Mouse (Mus musculus) CH12.LX (cell line): Measurements from ENCODE around the gene Psmd3. TPM values are rescaled to one million over a fixed set of nuclear protein-coding genes. Genes with fewer than 3 reads are reported as not detected.
A peak's percentile ranks its signal among the peaks of the same experiment; 100 is the strongest.

Experiments
- DNase-seq: peaks from one replicate; pipeline ENCODE4 v3.0.0-alpha.2; 2013; ENCODE audit errors: extremely low read depth
- H3K27ac ChIP-seq: 2 replicates; pipeline ENCODE4 v1.5.1; 2012; ENCODE audit warnings: low read depth, mild to moderate bottlenecking, control low read depth, moderate library complexity; ENCODE audit not compliant: insufficient read depth
- H3K27me3 ChIP-seq: replicated peaks from 2 replicates; pipeline ENCODE3; 2012; ENCODE audit warnings: inconsistent platforms
- H3K36me3 ChIP-seq, 2 experiments: replicated peaks in 1 of 2; 2 replicates each; pipeline versions ENCODE3 to v1.6.1; 2012; ENCODE audit warnings: inconsistent platforms in 1 of 2, low read length in 1 of 2, mild to moderate bottlenecking in 1 of 2, mixed read lengths in 1 of 2, moderate library complexity in 1 of 2; ENCODE audit not compliant: control insufficient read depth in 1 of 2, insufficient read depth in 1 of 2
- H3K4me1 ChIP-seq, 2 experiments: 2 replicates each; pipeline ENCODE4 v1.6.1; 2012; ENCODE audit warnings: inconsistent platforms in 1 of 2, moderate library complexity in 1 of 2; ENCODE audit not compliant: insufficient read depth in 2 of 2, control insufficient read depth in 1 of 2
- H3K4me2 ChIP-seq: 2 replicates; pipeline ENCODE4 v1.6.1; 2012; ENCODE audit warnings: low read depth, mild to moderate bottlenecking, control low read depth; ENCODE audit not compliant: poor library complexity, insufficient read depth, severe bottlenecking
- H3K4me3 ChIP-seq, 3 experiments: fragments of 150-350 bp in 1 of 3; sonication (generic) in 1 of 3; replicated peaks in 1 of 3; 2 replicates each; pipeline versions ENCODE3 to v1.5.1; 2011 to 2012; ENCODE audit warnings: low read depth in 2 of 3, low read length in 2 of 3, mild to moderate bottlenecking in 2 of 3, moderate library complexity in 2 of 3, control low read depth in 1 of 3, improper control_type of control experiment in 1 of 3, inconsistent platforms in 1 of 3, mixed read lengths in 1 of 3; ENCODE audit not compliant: poor library complexity in 1 of 3
- H3K79me2 ChIP-seq: replicated peaks from 2 replicates; pipeline ENCODE4 v1.6.1; 2012; ENCODE audit warnings: mild to moderate bottlenecking, moderate library complexity; ENCODE audit not compliant: control insufficient read depth, poor library complexity, insufficient read depth, severe bottlenecking; ENCODE audit errors: extremely low read depth
- H3K9ac ChIP-seq: 2 replicates; pipeline ENCODE4 v1.6.1; 2012; ENCODE audit warnings: low read depth, mild to moderate bottlenecking, control low read depth, moderate library complexity; ENCODE audit not compliant: insufficient read depth
- H3K9me3 ChIP-seq: replicated peaks from 2 replicates; pipeline ENCODE3; 2012; ENCODE audit warnings: low read length, inconsistent platforms, mixed read lengths
- BHLHE40 ChIP-seq: IDR thresholded peaks from 2 replicates; pipeline ENCODE4 v1.6.1; 2011; ENCODE audit warnings: mild to moderate bottlenecking, low read depth, low read length, improper control_type of control experiment
- CHD2 ChIP-seq: IDR thresholded peaks from 2 replicates; pipeline ENCODE4 v1.6.1; 2011; ENCODE audit warnings: low read length, improper control_type of control experiment
- CTCF ChIP-seq, 2 experiments: IDR thresholded peaks in 1 of 2; conservative IDR thresholded peaks in 1 of 2; 2 replicates each; pipeline ENCODE4 v1.5.1; 2011 to 2012; ENCODE audit warnings: low read depth in 2 of 2, low read length in 2 of 2, improper control_type of control experiment in 1 of 2, inconsistent platforms in 1 of 2, mild to moderate bottlenecking in 1 of 2, moderate library complexity in 1 of 2
- E2F4 ChIP-seq: IDR thresholded peaks from 2 replicates; pipeline ENCODE4 v1.6.1; 2011; ENCODE audit warnings: low read depth, low read length, improper control_type of control experiment; ENCODE audit not compliant: insufficient replicate concordance
- ELF1 ChIP-seq: IDR thresholded peaks from 2 replicates; pipeline ENCODE4 v1.6.1; 2014; ENCODE audit warnings: low read depth, mild to moderate bottlenecking, inconsistent platforms, low read length, improper control_type of control experiment
- ETS1 ChIP-seq: conservative IDR thresholded peaks from 2 replicates; pipeline ENCODE4 v1.6.1; 2012; ENCODE audit warnings: low read depth, mild to moderate bottlenecking, inconsistent platforms, low read length, improper control_type of control experiment, moderate library complexity
- HCFC1 ChIP-seq: IDR thresholded peaks from 2 replicates; pipeline ENCODE4 v1.6.1; 2012; ENCODE audit warnings: low read depth, mild to moderate bottlenecking, inconsistent platforms, low read length, improper control_type of control experiment
- JUN ChIP-seq: IDR thresholded peaks from 2 replicates; pipeline ENCODE4 v1.6.1; 2011; ENCODE audit warnings: low read depth, mild to moderate bottlenecking, low read length, improper control_type of control experiment, moderate library complexity; ENCODE audit not compliant: insufficient read depth
- MAZ ChIP-seq: IDR thresholded peaks from 2 replicates; pipeline ENCODE4 v1.6.1; 2012; ENCODE audit warnings: low read depth, mild to moderate bottlenecking, inconsistent platforms, low read length, improper control_type of control experiment, moderate library complexity
- MYC ChIP-seq: IDR thresholded peaks from 2 replicates; pipeline ENCODE4 v1.6.1; 2011; ENCODE audit warnings: low read depth, mild to moderate bottlenecking, improper control_type of control experiment, low read length
- RAD21 ChIP-seq: IDR thresholded peaks from 2 replicates; pipeline ENCODE4 v1.6.1; 2011; ENCODE audit warnings: low read depth, mild to moderate bottlenecking, low read length, improper control_type of control experiment, moderate library complexity
- TBP ChIP-seq: conservative IDR thresholded peaks from 2 replicates; pipeline ENCODE4 v1.6.1; 2011; ENCODE audit warnings: low read depth, low read length, improper control_type of control experiment
- USF1 ChIP-seq: IDR thresholded peaks from 2 replicates; pipeline ENCODE4 v1.6.1; 2014; ENCODE audit warnings: low read depth, mild to moderate bottlenecking, inconsistent platforms, low read length, improper control_type of control experiment
- ZC3H11A ChIP-seq: IDR thresholded peaks from 2 replicates; pipeline ENCODE4 v1.6.1; 2012; ENCODE audit warnings: low read depth, mild to moderate bottlenecking, inconsistent platforms, low read length, improper control_type of control experiment
- ZKSCAN1 ChIP-seq: IDR thresholded peaks from 2 replicates; pipeline ENCODE4 v1.6.1; 2012; ENCODE audit warnings: low read depth, inconsistent platforms, low read length, improper control_type of control experiment, borderline replicate concordance
- ZMIZ1 ChIP-seq: IDR thresholded peaks from 2 replicates; pipeline ENCODE4 v1.6.1; 2012; ENCODE audit warnings: low read depth, mild to moderate bottlenecking, inconsistent platforms, low read length, improper control_type of control experiment
- dilution Hi-C: fragments of 300-500 bp; cut with MboI; formaldehyde crosslinking; loops from 2 replicates; pipeline ENCODE4 v1.14.3; 2020; ENCODE audit warnings: low sequenced_read_pairs; ENCODE audit not compliant: extremely low pct_unique_long_range_greater_than_20kb, extremely low pct_ligation_motif_present
- in situ Hi-C: fragments of 300-500 bp; cut with MboI; formaldehyde crosslinking; loops from 3 replicates; pipeline ENCODE4 v1.14.3; 2019; ENCODE audit warnings: low sequenced_read_pairs, low pct_ligation_motif_present, low pct_unique_long_range_greater_than_20kb, mixed read lengths
- polyA plus RNA-seq: library from polyadenylated mRNA; unstranded; fragments of >175 nt; gene quantifications from 2 replicates; pipeline ENCODE4 v1.2.1, GENCODE M21; 2012; ENCODE audit warnings: low read depth; ENCODE audit not compliant: insufficient read length
- total RNA-seq, 2 experiments: library from RNA; depleted of rRNA; stranded (reverse); fragments of 300-350 nt in 1 of 2; fragments of >200 nt in 1 of 2; gene quantifications; 2 replicates each; pipeline ENCODE4 v1.2.3; 2012 to 2014

The Psmd3 gene
- total and polyA plus RNA-seq, 3 experiments, result 166 to 354 (median 291) TPM

DNA sequence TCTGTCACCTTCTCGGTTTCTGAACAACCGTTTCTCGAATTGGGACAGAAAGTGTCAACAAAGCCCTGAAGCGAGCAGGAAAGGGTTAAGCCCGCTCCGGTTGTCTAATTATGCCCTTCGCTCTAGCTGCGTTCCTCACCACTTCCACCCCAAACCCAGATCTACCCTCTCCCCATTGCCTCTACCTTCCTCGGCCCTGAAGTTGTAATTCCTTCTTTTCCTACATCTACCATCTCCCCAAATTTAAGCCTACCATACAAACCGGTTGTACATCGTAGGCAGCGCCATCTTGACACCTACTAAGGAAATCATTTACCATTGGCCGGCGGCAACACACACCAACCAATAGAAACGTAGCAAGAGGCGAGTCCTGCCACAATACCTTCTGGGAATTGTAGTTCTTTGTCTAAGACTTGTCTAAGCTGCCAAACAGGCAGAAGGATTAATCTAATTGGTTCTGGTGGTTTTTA lies 46.8 kb downstream of the Psmd3 start, which contains the start of gene Med24 (continued):
- TF ChIP-seq TBP, result peak; percentile 90
- TF ChIP-seq ZKSCAN1, result no peak
- no peak for TF ChIP-seq USF1
- no peak for TF ChIP-seq RAD21
- TF ChIP-seq ZMIZ1, result no peak
- TF ChIP-seq ELF1, result peak; percentile 78
- no peak for TF ChIP-seq BHLHE40
- TF ChIP-seq MYC, result 0 out of 2 replicates have a peak, but pooled peaks have one; percentile 38
- no peak for TF ChIP-seq ZC3H11A
- TF ChIP-seq E2F4, result no peak
- peak; percentile 98 for TF ChIP-seq CHD2

DNA sequence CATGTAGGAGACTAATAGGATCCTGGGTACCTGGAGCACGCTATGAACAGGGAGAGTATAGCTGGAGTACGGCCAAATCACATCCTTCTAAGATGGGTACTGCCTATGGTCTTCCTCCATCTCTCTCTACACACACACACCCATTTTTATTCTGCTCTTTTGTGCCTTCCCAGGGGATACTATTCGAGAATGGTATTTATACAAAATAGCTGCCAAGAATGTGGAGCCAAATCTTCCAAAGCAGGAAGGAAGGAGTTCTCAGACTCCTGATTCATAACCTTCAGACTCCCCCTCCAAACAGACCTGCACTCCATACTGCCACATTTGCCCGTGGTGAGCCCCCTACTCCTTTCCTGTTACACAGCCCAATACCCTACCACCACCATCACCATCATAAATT lies 48.4 kb downstream of the Psmd3 start:
- TF ChIP-seq ETS1 (no peak), USF1 (no peak), ZMIZ1 (no peak), JUN (no peak), HCFC1 (no peak)
- dilution Hi-C loops, result no loop called here
- H3K4me2 ChIP-seq, result no peak overlapping the region
- H3K27me3 ChIP-seq, result peaks cover 18% of the 10 kb centered on the region
- H3K4me1 ChIP-seq, result peaks cover 0 to 17% of the 10 kb centered on the region in 2 experiments; a peak in 2 of 4 replicates
- peaks cover 12% of the 10 kb centered on the region for H3K79me2 ChIP-seq
- in situ Hi-C loops, result no loop called here
- no peak for DNase-seq
- peaks cover 21% of the 10 kb centered on the region in 2 experiments for H3K36me3 ChIP-seq
- no peak overlapping the region for H3K9ac ChIP-seq
- peaks cover 11% of the 10 kb centered on the region for H3K9me3 ChIP-seq
- H3K4me3 ChIP-seq, result no peak overlapping the region
- H3K27ac ChIP-seq, result no peak overlapping the region

DNA sequence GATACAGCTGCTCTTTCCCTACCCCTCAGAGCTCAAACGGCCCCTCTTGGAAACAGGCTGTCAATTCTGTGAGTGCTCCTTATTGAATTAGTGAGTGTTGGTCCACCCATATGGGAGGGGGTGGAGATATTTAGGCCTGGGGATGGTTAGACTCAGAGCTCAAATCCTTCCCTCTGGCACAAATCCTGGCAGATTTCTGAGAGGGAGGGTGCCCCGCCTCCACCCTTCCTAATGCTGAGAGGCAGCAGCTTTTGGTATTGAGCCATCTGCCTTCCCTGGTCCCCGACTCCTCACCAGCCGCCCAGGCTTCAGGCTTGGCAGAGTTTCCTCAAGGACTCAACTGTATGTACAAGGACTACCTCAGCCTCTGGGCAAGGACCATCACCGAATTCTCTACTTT lies 48.8 kb downstream of the Psmd3 start:
- Histone ChIP-seq H3K36me3 (peaks cover 17% of the 10 kb centered on the region in 2 experiments), H3K4me2 (no peak overlapping the region), H3K4me3 (no peak overlapping the region), H3K79me2 (peaks cover 12% of the 10 kb centered on the region), H3K4me1 (peaks cover 0 to 17% of the 10 kb centered on the region in 2 experiments; a peak in 2 of 4 replicates), H3K9me3 (peaks cover 11% of the 10 kb centered on the region), H3K9ac (no peak overlapping the region), H3K27me3 (peaks cover 20% of the 10 kb centered on the region), H3K27ac (no peak overlapping the region)
- in situ Hi-C loops (no loop called here), dilution Hi-C loops (no loop called here)
- TF ChIP-seq CTCF (conservative IDR thresholded peaks at IDR 0.05 in 1 of 2, IDR thresholded peaks at IDR 0.05 in 1 of 2; ENCODE audit: low read depth in 2 of 2, low read length in 2 of 2), result no peak
- no peak for TF ChIP-seq ZC3H11A
- no peak for TF ChIP-seq MAZ
- no peak for DNase-seq
